Mouse (Mus musculus): ENCODE results near the gene Lars2.

- TF ChIP-seq E2F4 (IDR thresholded peaks at IDR 0.05; ENCODE audit: insufficient read depth) (no peak), POLR2A (IDR thresholded peaks at IDR 0.05; ENCODE audit: insufficient read length, low read depth) (no peak), POLR2AphosphoS2 (IDR thresholded peaks at IDR 0.05; ENCODE audit: insufficient read length, low read depth) (no peak), USF1 (IDR thresholded peaks at IDR 0.05; ENCODE audit: low read depth) (no peak)
Observed at GRCm38 (mm10) chr9:123508986-123509385, 142.3 kb downstream of the Lars2 start.
